Mouse (Mus musculus) olfactory bulb, adult 2 months (tissue): ENCODE measurements around the gene Sgms1. TPM values are rescaled to one million over a fixed set of nuclear protein-coding genes. Genes with fewer than 3 reads are reported as not detected.

Experiments
- H3K27ac ChIP-seq: fragments of 200-500 bp; 2 replicates; pipeline ENCODE4 v1.5.1; 2012; ENCODE audit warnings: low read depth, low read length; ENCODE audit not compliant: insufficient read depth
- H3K4me1 ChIP-seq: fragments of 200-500 bp; 2 replicates; pipeline ENCODE4 v1.6.1; 2012; ENCODE audit warnings: low read length; ENCODE audit not compliant: control insufficient read depth, insufficient read depth
- H3K4me3 ChIP-seq: fragments of 200-500 bp; 2 replicates; pipeline ENCODE4 v1.5.1; 2012; ENCODE audit warnings: mild to moderate bottlenecking, low read depth, low read length, moderate library complexity; ENCODE audit not compliant: insufficient read depth
- CTCF ChIP-seq: fragments of 200-500 bp; IDR thresholded peaks from 2 replicates; pipeline ENCODE4 v1.5.1; 2012; ENCODE audit warnings: low read depth, mild to moderate bottlenecking, low read length, moderate library complexity; ENCODE audit not compliant: insufficient read depth
- POLR2A ChIP-seq: fragments of 200-500 bp; IDR thresholded peaks from 2 replicates; pipeline ENCODE4 v1.6.1; 2012; ENCODE audit warnings: mild to moderate bottlenecking, low read depth, low read length, moderate library complexity; ENCODE audit not compliant: insufficient read depth
- WGBS: fragments of 180-500 bp; shearing (Covaris S2); methylation state at CpG from one replicate; pipeline ENCODE4 v1.1.7; 2018; 5-methylcytosine and 5-hydroxymethylcytosine counted together
- polyA plus RNA-seq: library from polyadenylated mRNA; stranded (reverse); fragments of >200 nt; gene quantifications from 2 replicates; pipeline ENCODE4 v1.2.4, GENCODE M21; 2012; ENCODE audit warnings: low replicate concordance; ENCODE audit not compliant: missing spikeins, insufficient read depth, insufficient read length

Sgms1 gene
- polyA plus RNA-seq, 1 experiment: not detected

- TF ChIP-seq CTCF (no peak), POLR2A (no peak)
- H3K27ac ChIP-seq: no peak overlapping the region
- H3K4me3 ChIP-seq: no peak overlapping the region
- no peaks in the 10 kb centered on the region for H3K4me1 ChIP-seq
- WGBS: 79% methylated on average over 5 of the region's 5 CpGs
These were observed 9.0 kb upstream of the Sgms1 start for GRCm38 (mm10) chr19:32398491-32398890.

- TF ChIP-seq CTCF (no peak), POLR2A (no peak)
- 91% methylated on average over 6 of the region's 6 CpGs for WGBS
- H3K4me3 ChIP-seq: no peak overlapping the region
- no peak overlapping the region for H3K27ac ChIP-seq
- H3K4me1 ChIP-seq: no peaks in the 10 kb centered on the region
These were observed 6.8 kb upstream of the Sgms1 start for GRCm38 (mm10) chr19:32396303-32396702.

GRCm38 (mm10) chr19:32394825-32395224 is 5.3 kb upstream of the Sgms1 start:
- Histone ChIP-seq H3K27ac (no peak overlapping the region), H3K4me1 (no peaks in the 10 kb centered on the region), H3K4me3 (no peak overlapping the region)
- WGBS: 86% methylated on average over 13 of the region's 13 CpGs
- TF ChIP-seq CTCF: no peak
- TF ChIP-seq POLR2A: no peak

GRCm38 (mm10) chr19:32393758-32394450 is 4.4 kb upstream of the Sgms1 start:
- TF ChIP-seq POLR2A (no peak), CTCF (no peak)
- Histone ChIP-seq H3K27ac (no peak overlapping the region), H3K4me1 (no peaks in the 10 kb centered on the region), H3K4me3 (no peak overlapping the region)
- WGBS: 94% methylated on average over 8 of the region's 8 CpGs

- Histone ChIP-seq H3K4me1 (no peaks in the 10 kb centered on the region), H3K27ac (no peak overlapping the region), H3K4me3 (no peak overlapping the region)
- WGBS: 88% methylated on average over 4 of the region's 4 CpGs
- TF ChIP-seq CTCF (no peak), POLR2A (no peak)
These were observed 3.7 kb upstream of the Sgms1 start for GRCm38 (mm10) chr19:32393092-32393745.

- Histone ChIP-seq H3K4me3 (no peak overlapping the region), H3K4me1 (peaks cover 15% of the 10 kb centered on the region), H3K27ac (no peak overlapping the region)
- 98% methylated on average over 3 of the region's 3 CpGs for WGBS
- TF ChIP-seq POLR2A (no peak), CTCF (no peak)
These were observed 1.9 kb upstream of the Sgms1 start for GRCm38 (mm10) chr19:32391441-32391840.

GRCm38 (mm10) chr19:32390116-32390515 is 602 bp upstream of the Sgms1 start:
- H3K4me1 ChIP-seq: peaks cover 16% of the 10 kb centered on the region
- no peak for TF ChIP-seq CTCF
- no peak for TF ChIP-seq POLR2A
- H3K27ac ChIP-seq: no peak overlapping the region
- peak overlapping the region; percentile 78; the same call in 1 of the 2 replicates for H3K4me3 ChIP-seq
- WGBS: 91% methylated on average over 7 of the region's 7 CpGs

GRCm38 (mm10) chr19:32388191-32388921 is 1.2 kb downstream of the Sgms1 start:
- peaks cover 16% of the 10 kb centered on the region for H3K4me1 ChIP-seq
- H3K27ac ChIP-seq: peak overlapping the region; percentile 90; the same call in 1 of the 2 replicates
- H3K4me3 ChIP-seq: peak overlapping the region; percentile 78
- TF ChIP-seq POLR2A (peak; percentile 49; the same call in 1 of the 2 replicates), CTCF (no peak)
- under 1% methylated on average over 75 of the region's 75 CpGs for WGBS

GRCm38 (mm10) chr19:32387403-32388190 is 1.9 kb downstream of the Sgms1 start:
- peak overlapping the region; percentile 78 for H3K4me3 ChIP-seq
- WGBS: under 1% methylated on average over 74 of the region's 74 CpGs
- peaks cover 16% of the 10 kb centered on the region for H3K4me1 ChIP-seq
- peak overlapping the region; percentile 41; the same call in 1 of the 2 replicates for H3K27ac ChIP-seq
- TF ChIP-seq POLR2A: no peak
- TF ChIP-seq CTCF: no peak
